Mouse (Mus musculus): ENCODE measurements at regions not wholly inside any gene's neighbourhood (a gene's known extent, or its start where the extent isn't known, plus 50 kb on each side); places are given as distances from the start of the nearest gene placed in this dataset.

DNA sequence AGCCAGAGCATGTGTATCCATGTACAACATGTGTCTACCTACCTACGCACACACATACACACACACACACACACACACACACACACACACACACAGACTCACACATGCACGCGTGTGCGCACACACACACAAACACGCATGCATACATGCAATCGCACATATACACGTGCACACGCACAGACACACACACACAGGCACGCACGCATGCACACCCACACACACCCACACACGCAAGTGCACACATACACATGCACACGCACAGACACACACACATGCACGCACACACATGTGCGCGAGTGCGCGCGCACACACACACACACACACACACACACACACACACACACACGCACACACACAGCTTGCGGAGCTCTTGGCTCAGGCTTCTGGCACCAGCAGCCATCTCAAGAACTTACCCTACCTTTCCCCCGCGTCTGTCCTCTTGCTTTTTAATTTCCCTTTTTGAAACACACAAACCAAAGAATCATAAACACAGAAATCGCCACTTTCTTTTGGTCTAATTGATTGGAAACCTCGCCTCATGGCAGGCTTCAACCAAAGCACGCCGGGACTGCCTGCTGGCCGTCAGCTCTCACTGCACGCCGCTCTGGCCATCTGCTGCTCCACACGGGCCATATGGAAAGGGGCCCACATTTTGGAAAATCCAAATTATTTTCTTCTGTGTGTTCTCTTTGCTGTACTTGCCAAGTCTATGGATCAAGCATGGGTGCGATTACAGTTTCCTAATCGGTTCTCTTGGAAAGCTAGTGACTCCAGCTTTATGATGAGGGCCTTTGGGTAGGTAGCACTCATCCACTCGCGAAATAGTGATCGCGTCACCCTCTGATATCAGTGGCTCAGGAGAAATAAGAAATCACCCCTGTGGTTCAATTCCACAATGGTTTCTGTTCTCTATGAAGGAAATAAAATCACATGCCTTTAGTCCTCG is 127.9 kb upstream of the Gm9833 start:
- Histone ChIP-seq H3K4me1 (no peaks in the 10 kb centered on the region), H3K9me3 (replicated peaks) (no peaks in the 10 kb centered on the region), H3K4me2 (no peak overlapping the region), H3K36me3 (no peaks in the 10 kb centered on the region), H3K27me3 (no peaks in the 10 kb centered on the region), H3K9ac (no peak overlapping the region), H3K4me3 (replicated peaks) (no peak overlapping the region), H3K27ac (no peak overlapping the region)
- ATAC-seq (replicated peaks; ENCODE audit: low FRiP score): no peak
- 93% methylated on average over 37 of the region's 37 CpGs for WGBS

DNA sequence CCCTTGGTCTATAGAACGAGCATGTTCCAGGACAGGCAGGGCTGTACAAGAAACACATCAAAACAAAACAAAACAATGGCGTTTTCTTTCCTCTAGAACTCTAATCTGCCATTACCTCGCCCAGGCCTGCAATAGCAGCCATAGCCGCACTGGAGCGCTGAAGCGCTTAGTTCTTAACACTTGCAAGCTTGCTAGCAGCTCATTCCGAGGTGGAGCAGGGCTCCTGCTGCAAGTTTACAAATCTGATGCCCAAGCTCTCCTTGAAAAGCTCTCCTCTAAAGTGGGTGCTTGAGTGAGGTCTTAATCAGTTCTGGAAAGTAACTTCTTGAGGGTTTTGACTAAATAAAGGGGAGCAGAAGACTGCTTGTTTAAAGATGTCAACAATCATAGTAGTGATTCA is 127.2 kb upstream of the Gm9833 start:
- Histone ChIP-seq H3K27me3 (no peaks in the 10 kb centered on the region), H3K4me3 (replicated peaks) (no peak overlapping the region), H3K36me3 (no peaks in the 10 kb centered on the region), H3K4me2 (no peak overlapping the region), H3K27ac (no peak overlapping the region), H3K4me1 (no peaks in the 10 kb centered on the region), H3K9ac (no peak overlapping the region), H3K9me3 (replicated peaks) (no peaks in the 10 kb centered on the region)
- WGBS: 62% methylated on average over 7 of the region's 7 CpGs
- no peak for ATAC-seq (replicated peaks; ENCODE audit: low FRiP score)

All from kidney, embryonic 15.5 days (tissue).